Mouse (Mus musculus) gastrocnemius, postnatal 14 days (tissue): ENCODE results near the gene AC170998.1. TPM values are rescaled to one million over a fixed set of nuclear protein-coding genes. Genes with fewer than 3 reads are reported as not detected.
"Not testable (repeated sequence)": the region's sequence is repeated elsewhere in the genome, so short reads cannot be mapped to it uniquely, and the experiment has no call there.

ENCODE experiments used
- DNase-seq: peaks from one replicate; pipeline ENCODE4 v3.0.0; 2021; ENCODE audit warnings: mixed read lengths
- intact Hi-C: fragments of 180-260 bp; cut with DNase I; formaldehyde crosslinking; loops from one replicate; pipeline ENCODE4 v1.15.1; 2025; ENCODE audit warnings: low total_unique reads
- total RNA-seq, 2 experiments: library from RNA; stranded (reverse); gene quantifications; 2 replicates each; pipeline ENCODE4 v1.2.3; 2021

The AC170998.1 gene
- total RNA-seq, 2 experiments from 2014 or later = 0.53 TPM; not detected in 1

DNA sequence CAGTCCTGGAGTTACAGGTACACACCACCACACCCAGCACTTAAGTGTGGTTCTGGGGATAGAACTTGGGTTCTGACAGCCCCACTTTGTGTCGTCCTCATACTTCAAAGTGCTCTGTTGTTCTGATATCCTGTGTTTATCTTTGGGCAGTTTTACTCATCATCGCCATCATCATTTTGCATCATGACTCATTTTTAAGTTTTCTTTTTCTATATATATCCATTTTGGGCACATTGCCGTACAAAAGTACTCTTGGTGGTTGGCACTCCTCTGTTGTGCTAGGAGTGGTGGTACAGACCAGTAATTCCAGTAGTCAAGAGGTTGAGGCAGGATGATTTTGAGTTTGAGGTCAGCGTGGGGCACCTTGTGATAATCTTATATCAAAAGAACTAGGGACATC, 24.7 kb upstream of the AC170998.1 start:
- intact Hi-C loops = no loop called here
- no peak for DNase-seq

DNA sequence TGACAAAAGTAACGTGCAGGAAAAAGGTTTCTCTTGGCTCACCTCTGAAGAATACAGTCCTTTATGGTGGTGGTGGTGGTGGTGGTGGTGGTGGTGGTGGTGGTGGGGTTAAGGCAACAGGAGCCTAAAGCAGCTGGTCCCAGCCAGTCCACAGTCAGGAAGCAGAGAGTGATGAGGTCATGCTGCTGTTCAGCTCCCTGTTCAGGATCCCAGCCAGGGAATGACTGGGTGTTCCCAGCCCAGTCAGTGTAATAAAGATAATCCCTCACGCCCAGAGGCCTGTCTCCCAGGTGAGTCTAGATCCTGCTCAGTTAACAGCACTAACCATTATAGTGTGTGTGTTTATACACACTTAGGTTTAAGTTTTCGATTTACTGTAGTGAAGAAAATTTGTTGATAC, 24.1 kb upstream of the AC170998.1 start:
- intact Hi-C loops = no loop called here
- DNase-seq = no peak

DNA sequence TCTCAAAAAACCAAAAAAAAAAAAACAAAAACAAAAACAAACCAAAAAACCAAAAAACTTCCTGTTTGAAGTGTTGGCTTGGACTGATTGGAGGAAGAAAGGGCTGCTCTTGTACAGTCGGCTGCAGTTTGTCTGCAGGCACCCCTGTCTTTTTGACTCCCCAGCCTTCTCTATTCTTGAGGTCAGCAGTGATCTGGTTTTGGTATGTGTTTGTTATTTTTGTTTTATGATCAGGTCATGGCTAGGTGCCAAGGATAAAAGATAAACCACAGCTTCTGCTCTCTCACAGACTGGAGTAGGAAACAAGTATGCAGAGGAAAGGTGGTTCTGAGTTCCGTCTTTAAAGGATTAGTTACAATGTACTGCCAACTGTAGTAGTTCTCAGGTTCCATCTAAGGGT, 23.2 kb upstream of the AC170998.1 start:
- DNase-seq = no peak
- intact Hi-C loops = no loop called here

DNA sequence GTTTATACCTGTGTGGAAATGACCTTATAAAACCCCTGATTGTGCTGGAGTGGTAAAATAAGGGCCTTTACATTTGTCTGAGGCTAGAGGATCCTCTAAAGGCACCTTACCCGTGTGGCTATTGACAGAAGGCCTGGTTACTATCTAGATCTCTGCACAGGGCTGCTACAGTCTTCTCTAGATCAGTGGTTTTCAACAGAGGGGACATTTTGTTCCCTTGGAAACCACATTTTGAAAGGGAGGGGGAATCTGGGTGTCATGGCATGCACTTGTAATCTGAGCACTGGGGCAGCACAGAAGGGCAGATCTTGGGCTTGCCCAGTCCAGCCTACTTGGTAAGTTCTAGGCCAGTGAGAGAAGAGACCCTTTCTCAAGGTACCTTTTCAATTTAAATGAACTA, 19.2 kb upstream of the AC170998.1 start:
- DNase-seq = no peak
- intact Hi-C loops = no loop called here

DNA sequence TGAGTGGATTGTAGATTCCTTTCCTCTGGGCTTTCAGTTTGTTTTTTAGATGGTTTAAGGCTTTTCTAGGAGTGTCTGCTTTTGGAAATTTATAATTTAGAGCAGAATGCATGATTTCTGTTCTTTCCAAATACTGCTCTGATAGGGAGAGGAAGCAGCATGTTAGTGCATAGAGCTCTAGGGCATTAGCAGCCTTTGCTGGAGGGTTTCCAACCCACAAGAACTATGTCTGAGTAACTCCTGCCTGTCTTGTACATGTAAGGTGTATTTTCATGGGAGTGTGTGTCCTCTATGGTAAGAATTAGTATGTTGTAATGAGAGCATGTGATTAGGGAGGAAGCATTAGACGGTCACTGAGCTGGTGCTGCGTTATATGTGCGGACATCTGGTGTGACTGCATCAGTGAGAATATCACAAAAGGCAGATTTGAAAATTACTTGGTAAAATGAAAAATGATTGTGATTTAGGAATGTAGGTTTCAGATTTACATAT, 18.7 kb upstream of the AC170998.1 start:
- intact Hi-C loops = no loop called here
- DNase-seq = no peak

DNA sequence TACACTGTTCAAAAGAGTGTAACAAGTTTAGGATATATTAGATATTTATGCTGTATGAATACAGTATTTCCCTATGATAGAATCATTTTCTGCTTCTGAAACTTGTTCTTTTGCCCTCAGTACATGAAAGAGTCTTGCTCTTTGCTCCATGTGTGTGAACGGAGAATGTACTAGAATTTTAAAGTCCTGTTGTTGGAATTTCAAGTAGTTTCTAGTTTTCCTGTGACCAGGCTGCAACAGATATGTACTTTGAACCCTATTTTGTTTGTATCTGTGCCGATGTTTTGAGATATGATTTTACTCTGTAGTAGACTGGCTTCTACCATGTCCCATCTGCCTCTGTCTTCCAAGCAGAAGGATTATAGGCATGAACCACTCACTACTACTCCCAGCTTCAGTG, 18.1 kb upstream of the AC170998.1 start:
- intact Hi-C loops = no loop called here
- DNase-seq = no peak

DNA sequence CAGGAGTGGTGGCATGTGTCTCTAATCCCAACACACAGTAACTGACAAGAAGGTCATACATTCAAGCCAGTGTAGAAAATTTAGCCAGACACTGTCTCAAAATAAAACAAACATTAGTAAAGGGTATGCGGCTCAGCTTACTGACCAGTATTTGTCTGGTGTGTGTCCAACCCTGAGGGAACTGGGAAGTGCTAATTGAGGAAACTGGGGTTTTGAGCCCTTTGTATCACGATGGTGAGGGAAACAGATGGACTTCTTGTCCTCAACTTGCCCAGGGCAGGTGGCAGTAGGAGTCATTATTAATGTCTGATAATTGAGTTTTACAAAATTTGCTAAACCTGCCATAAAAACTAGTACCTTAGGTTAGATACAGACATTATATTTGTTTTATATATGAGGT, 16.9 kb upstream of the AC170998.1 start:
- intact Hi-C loops = no loop called here
- no peak for DNase-seq

DNA sequence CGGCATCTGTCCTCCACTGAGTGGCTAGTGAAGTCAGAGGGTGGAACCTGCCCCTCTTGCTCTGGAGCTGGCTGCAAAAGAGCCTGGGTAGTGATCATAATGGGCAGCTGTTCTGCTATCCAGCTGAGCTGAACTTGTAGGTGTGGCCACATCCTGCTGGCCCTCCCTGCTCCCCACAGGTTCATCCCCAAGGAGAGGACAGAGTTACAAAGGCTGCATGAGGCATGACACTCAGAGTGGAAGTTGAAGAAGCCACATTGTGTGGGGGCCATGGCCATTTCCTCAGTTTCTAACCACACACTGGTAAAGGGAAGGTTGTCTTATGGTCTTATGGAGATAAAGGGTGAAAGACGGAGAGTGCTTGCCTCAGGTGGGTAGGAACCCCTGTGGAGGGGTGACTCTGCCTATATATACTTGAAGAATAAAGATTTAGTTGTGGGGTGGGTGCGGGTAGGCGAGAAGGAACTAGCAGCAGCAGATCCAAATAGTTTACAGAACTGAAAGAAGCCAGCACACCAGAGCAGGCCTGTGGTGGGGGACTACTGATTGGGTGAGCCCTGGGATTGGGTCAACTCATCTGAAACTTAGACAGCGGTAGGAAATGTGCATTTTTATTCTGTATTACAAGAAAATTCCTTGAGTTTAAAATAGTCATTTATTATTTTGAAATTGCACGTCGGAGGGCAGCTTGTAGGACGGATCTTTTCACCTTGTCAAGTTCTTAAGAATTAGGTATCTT, 16.2 kb upstream of the AC170998.1 start:
- intact Hi-C loops = no loop called here

DNA sequence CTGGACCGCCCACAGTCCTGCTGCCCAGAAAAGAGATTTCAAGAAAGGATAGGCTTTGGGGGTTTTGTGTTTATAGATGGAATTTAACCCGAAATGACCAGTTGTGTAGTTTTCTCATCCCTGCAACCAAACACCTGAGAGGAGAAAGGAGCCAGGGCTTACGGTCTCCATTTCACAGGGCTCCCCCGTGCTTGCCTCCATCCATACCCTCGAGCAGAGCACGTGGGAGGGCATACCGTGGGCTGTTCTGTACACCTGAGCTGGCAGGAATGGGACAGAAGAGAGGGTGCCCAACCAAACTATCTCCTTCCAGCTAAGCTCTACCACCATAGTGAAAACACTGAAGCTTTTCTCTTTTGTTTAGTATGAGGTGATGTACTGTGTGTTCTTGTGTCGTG, 15.6 kb upstream of the AC170998.1 start:
- intact Hi-C loops = no loop called here
- no peak for DNase-seq

More for the DNA sequence above, 16.2 kb upstream of the AC170998.1 start:
- no peak for DNase-seq

DNA sequence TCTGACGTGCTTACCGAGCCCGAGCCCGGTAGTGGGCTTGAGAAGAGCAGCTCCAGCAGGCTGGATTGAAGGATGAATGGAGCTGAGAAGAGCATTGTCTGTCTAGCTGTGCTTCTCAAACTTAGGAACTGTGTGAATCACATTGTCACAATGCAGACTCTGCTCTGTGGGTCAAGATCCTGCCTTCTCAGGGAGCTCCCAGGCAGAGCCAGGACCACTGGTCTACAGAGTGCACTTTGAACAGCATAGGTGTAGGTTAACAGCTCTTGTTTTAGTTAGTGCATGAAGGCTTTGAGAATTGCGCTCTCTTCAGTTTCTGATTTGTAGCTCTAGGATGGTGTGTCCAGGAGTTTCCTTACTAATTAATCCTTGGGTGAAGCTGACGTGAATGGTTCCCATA, 14.6 kb upstream of the AC170998.1 start:
- no peak for DNase-seq
- intact Hi-C loops = no loop called here

DNA sequence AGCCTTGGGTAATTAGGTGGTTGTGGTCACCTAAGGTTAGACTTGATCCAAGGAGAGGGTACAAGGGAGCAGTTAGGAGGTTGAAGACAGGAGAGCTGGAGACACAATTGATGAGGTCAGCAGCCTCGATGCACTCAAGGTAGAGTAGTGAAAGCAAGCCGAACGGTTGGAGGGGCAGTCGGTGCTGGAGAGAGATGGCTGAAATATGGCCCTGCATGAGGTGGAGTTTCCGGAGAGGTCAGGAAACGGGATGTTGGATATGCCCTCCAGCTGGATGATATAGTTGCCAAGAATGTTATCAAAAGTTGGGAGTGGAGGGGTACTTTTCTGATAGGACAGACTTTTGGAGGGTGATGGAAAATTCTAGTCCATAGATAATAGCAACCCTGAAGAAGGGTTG, 13.6 kb upstream of the AC170998.1 start:
- DNase-seq = no peak
- intact Hi-C loops = no loop called here

DNA sequence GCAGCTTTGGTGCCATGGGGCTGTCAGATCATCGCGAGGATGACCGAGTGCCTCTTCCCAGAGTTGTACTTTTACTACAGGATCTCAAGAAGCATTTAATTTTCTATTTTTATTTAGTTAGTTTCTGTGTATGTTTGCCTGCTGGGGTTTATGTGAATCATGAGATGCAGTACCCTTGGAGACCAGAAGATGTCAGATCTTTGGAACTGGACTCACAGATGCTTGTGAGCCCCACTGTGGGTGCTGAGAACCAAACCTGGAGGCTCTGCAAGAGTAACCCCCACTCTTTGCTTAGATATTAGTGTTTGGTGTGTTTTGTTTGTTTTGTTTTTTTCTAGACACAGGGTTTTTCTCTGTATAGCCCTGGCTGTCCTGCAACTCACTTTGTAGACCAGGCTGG, 11.9 kb upstream of the AC170998.1 start:
- intact Hi-C loops = no loop called here
- DNase-seq = no peak

DNA sequence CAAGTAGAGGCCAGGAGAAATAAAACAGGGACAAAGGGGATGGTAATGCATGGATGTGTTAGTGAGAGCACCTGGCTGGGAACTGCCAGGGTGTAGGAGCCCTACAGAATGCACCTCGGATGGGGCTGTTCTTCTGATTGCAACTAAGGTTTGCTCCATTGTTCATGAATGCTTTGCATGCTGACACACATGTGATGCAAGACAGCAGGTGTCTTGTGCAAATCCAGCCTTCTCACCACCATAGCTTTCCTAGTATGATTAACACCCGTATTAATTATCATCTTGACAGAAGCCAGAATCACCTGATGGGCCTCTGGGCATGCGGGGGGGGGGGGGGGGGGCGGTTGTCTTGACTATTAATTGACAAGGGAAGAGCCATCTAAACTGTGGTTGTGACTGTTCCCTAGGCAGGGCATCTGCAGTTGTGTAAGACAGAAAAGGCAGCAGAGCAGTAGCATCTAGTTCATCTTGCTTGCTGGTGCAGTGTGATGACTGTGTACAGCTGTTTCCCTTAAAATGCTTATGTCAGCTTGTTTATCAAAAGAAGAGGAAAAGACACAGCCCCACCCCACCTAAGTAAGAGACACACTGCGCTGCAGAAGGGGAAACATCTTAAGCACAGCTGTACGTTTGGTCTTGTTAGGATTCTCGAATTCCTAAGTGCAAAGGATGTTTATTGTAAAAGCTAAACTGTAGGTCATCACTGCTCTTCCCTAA, 9.9 kb upstream of the AC170998.1 start:
- DNase-seq = no peak
- intact Hi-C loops = no loop called here

DNA sequence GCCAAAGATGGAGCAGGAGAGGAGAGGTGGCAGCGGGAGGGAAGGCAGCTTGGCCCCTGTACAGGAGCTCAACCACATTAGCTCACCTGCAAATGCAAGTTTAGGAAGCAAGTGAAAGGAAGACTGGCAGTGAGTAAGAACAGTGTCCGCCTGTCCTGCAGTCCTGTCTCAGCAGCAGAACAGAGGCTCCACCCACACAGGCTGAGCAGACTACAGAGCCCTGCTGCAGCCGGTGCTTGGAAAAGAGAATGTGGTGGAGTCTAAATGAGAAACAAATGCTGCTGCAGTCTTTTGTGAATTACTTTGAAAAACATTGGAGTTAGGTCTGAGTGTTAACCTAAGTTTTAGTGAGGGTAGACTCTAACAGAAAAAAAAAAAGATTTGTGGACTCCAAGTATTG, 8.3 kb upstream of the AC170998.1 start:
- intact Hi-C loops = no loop called here

DNA sequence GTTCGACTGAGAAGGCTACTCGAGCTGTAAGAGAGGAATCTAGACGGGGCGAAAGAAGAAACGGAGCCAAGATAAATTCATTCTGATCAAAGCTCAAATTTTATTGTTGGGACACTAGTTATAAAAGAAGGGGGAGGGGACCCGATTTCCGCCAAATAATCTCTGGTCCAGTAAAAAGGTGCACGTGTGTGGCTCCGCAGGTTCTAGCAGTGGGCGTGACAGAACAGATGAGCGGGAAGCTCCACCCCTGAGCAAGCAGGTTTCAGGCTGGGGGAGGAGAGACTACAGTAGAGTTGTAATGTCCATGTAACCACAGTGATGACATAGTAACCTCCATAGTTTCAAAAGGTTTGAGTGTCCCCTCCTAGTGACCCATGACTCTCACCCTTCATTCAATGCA, 1.6 kb downstream of the AC170998.1 start:
- intact Hi-C loops, DNase-seq: not testable (repeated sequence)

More for the DNA sequence above, 8.3 kb upstream of the AC170998.1 start:
- DNase-seq = no peak

DNA sequence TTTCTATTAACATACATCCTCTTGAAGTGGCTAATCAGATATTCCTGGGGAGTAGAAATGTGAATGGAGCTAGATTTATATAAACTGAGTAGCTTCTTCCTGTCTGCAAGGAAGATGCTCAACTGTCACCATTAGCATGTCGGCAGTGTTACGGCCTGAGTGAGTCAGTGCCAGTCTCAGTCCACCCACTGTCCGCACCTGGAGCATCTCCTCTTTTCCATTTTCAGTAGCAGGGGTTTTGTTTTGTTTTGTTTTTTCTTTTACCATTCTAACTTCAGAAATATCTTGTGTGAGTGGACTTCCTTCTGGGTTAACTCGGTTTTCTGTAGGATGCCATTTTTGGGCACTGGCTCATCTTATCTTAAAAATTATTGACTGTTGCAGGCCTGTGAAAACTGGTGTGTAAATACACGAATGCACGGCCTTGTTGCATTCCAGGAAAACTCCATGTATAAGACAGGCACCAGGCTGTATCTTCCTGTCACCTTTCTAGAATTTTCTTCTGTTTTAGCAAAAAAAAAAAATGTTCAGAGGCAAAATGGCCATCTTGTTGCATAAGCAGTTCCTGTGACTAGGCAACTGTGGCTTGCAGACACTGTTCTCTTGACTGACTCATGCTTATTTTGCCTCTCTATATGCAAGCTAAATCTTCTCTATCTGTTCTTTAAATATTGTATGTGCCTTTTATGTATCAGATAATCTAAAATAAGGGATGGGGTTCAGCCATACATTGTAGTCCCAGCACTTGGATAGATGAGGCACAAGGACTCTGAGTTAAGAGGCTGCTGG, 9.6 kb downstream of the AC170998.1 start:
- intact Hi-C loops = no loop called here
- no peak for DNase-seq

DNA sequence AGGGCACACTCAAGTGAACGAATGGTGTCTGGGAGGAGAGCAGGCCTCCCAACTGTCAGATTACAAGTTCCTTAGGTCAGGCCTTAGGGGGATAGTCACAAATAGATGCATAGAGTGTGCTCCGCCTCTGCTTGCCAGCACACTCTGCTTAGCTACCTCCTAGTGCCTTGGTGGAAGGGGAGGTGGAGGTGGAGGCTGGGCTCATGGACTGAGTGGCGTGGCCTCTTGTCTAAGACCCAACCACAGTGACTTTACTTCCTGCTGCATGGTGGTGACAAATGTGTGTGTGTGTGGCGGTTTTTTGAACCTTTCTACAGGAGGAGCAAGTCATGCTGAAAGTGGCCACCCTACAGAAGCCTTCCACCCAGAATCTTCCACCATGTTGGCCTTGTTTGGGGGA, 10.6 kb downstream of the AC170998.1 start:
- intact Hi-C loops = no loop called here
- no peak for DNase-seq

DNA sequence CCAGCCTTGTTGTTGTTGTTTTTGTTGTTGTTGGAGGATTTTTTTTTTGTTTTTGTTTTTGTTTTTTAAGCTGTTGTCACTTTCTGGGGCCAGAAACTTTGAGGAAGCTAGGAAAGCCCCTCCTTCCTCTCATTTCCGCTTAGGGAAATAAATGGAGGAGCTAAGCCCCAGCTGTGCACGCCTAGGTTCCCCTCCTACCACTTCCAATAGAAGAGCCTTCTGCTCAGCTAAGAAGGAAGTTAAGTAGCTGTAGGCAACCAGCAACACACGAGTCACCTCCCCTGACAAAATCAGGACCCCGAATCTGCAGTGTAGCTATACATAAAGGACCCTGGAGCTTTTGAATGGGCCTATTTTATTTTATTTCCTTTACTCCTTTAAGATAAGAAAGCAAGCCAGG, 12.1 kb downstream of the AC170998.1 start:
- intact Hi-C loops = no loop called here
- DNase-seq = no peak

DNA sequence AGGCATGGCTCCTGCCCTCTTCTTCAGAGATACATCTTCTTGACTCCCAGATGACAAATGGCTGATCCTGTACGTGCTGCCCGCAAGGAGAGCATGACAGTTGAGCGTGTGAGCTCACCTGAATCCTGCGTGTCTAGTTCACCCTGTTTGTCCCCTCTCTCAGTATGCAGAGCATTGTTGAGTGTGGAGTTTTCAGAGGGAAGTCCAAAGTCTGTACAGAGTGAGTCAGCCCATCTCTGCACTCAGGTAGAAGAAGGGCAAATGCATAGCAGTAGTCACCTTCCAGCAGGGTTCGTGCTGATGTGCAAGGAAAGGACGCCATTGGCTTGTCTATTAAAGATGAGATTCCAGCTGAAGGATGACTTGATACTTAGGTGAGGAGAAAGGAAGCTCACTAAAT, 13.4 kb downstream of the AC170998.1 start:
- DNase-seq = no peak
- intact Hi-C loops = no loop called here

DNA sequence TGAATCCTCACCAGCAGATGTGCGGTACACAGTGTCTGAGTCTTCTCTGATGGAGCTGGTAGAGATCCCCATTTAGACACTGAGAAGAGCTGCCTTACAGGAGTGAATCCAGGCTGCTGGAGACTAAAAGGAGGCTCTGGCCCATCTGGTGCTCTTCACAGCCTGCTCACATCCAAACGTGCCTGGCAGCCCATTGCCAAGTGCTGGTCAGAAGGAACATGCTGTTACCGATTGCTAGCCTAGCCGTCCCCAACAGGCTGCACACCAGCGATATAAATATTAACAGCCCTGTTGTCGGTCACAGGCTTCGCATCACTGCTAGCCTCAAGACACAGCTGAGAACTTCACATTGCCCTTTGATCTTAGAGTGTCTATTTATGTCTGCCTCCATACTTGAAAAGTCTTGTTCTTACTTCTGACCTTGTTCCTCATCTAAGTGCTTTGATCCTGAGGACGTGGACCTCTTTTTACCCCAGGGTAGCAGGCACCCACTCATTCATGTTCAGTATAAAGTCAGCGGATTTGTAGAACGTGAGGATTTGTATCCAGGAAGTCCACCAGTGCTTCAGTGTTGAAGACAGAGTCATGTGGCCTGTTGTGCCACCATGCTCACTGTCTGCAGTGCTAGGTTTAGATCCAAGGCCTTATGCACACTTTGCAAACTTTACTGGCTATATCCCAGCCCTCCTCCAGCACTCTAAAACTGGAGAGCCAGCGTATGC, 17.4 kb downstream of the AC170998.1 start:
- no peak for DNase-seq
- intact Hi-C loops = no loop called here
